Mouse (Mus musculus) CH12.LX (cell line): ENCODE measurements around the gene Serpine2. TPM values are rescaled to one million over a fixed set of nuclear protein-coding genes. Genes with fewer than 3 reads are reported as not detected.

ENCODE experiments used
- DNase-seq: peaks from one replicate; pipeline ENCODE4 v3.0.0-alpha.2; 2013; ENCODE audit errors: extremely low read depth
- H3K27ac ChIP-seq: 2 replicates; pipeline ENCODE4 v1.5.1; 2012; ENCODE audit warnings: low read depth, mild to moderate bottlenecking, control low read depth, moderate library complexity; ENCODE audit not compliant: insufficient read depth
- H3K27me3 ChIP-seq: replicated peaks from 2 replicates; pipeline ENCODE3; 2012; ENCODE audit warnings: inconsistent platforms
- H3K36me3 ChIP-seq, 2 experiments: replicated peaks in 1 of 2; 2 replicates each; pipeline versions ENCODE3 to v1.6.1; 2012; ENCODE audit warnings: inconsistent platforms in 1 of 2, low read length in 1 of 2, mild to moderate bottlenecking in 1 of 2, mixed read lengths in 1 of 2, moderate library complexity in 1 of 2; ENCODE audit not compliant: control insufficient read depth in 1 of 2, insufficient read depth in 1 of 2
- H3K4me1 ChIP-seq, 2 experiments: 2 replicates each; pipeline ENCODE4 v1.6.1; 2012; ENCODE audit warnings: inconsistent platforms in 1 of 2, moderate library complexity in 1 of 2; ENCODE audit not compliant: insufficient read depth in 2 of 2, control insufficient read depth in 1 of 2
- H3K4me2 ChIP-seq: 2 replicates; pipeline ENCODE4 v1.6.1; 2012; ENCODE audit warnings: low read depth, mild to moderate bottlenecking, control low read depth; ENCODE audit not compliant: poor library complexity, insufficient read depth, severe bottlenecking
- H3K4me3 ChIP-seq, 3 experiments: fragments of 150-350 bp in 1 of 3; sonication (generic) in 1 of 3; replicated peaks in 1 of 3; 2 replicates each; pipeline versions ENCODE3 to v1.5.1; 2011 to 2012; ENCODE audit warnings: low read depth in 2 of 3, low read length in 2 of 3, mild to moderate bottlenecking in 2 of 3, moderate library complexity in 2 of 3, control low read depth in 1 of 3, improper control_type of control experiment in 1 of 3, inconsistent platforms in 1 of 3, mixed read lengths in 1 of 3; ENCODE audit not compliant: poor library complexity in 1 of 3
- H3K79me2 ChIP-seq: replicated peaks from 2 replicates; pipeline ENCODE4 v1.6.1; 2012; ENCODE audit warnings: mild to moderate bottlenecking, moderate library complexity; ENCODE audit not compliant: control insufficient read depth, poor library complexity, insufficient read depth, severe bottlenecking; ENCODE audit errors: extremely low read depth
- H3K9ac ChIP-seq: 2 replicates; pipeline ENCODE4 v1.6.1; 2012; ENCODE audit warnings: low read depth, mild to moderate bottlenecking, control low read depth, moderate library complexity; ENCODE audit not compliant: insufficient read depth
- H3K9me3 ChIP-seq: replicated peaks from 2 replicates; pipeline ENCODE3; 2012; ENCODE audit warnings: low read length, inconsistent platforms, mixed read lengths
- BHLHE40 ChIP-seq: IDR thresholded peaks from 2 replicates; pipeline ENCODE4 v1.6.1; 2011; ENCODE audit warnings: mild to moderate bottlenecking, low read depth, low read length, improper control_type of control experiment
- CHD1 ChIP-seq: IDR thresholded peaks from 2 replicates; pipeline ENCODE4 v1.6.1; 2012; ENCODE audit warnings: low read depth, low read length, improper control_type of control experiment, inconsistent platforms
- CHD2 ChIP-seq: IDR thresholded peaks from 2 replicates; pipeline ENCODE4 v1.6.1; 2011; ENCODE audit warnings: low read length, improper control_type of control experiment
- CTCF ChIP-seq, 2 experiments: IDR thresholded peaks in 1 of 2; conservative IDR thresholded peaks in 1 of 2; 2 replicates each; pipeline ENCODE4 v1.5.1; 2011 to 2012; ENCODE audit warnings: low read depth in 2 of 2, low read length in 2 of 2, improper control_type of control experiment in 1 of 2, inconsistent platforms in 1 of 2, mild to moderate bottlenecking in 1 of 2, moderate library complexity in 1 of 2
- E2F4 ChIP-seq: IDR thresholded peaks from 2 replicates; pipeline ENCODE4 v1.6.1; 2011; ENCODE audit warnings: low read depth, low read length, improper control_type of control experiment; ENCODE audit not compliant: insufficient replicate concordance
- ELF1 ChIP-seq: IDR thresholded peaks from 2 replicates; pipeline ENCODE4 v1.6.1; 2014; ENCODE audit warnings: low read depth, mild to moderate bottlenecking, inconsistent platforms, low read length, improper control_type of control experiment
- EP300 ChIP-seq: IDR thresholded peaks from 2 replicates; pipeline ENCODE4 v1.6.1; 2011; ENCODE audit warnings: low read length, improper control_type of control experiment
- HCFC1 ChIP-seq: IDR thresholded peaks from 2 replicates; pipeline ENCODE4 v1.6.1; 2012; ENCODE audit warnings: low read depth, mild to moderate bottlenecking, inconsistent platforms, low read length, improper control_type of control experiment
- IRF4 ChIP-seq: IDR thresholded peaks from 2 replicates; pipeline ENCODE4 v1.6.1; 2014; ENCODE audit warnings: low read depth, mild to moderate bottlenecking, inconsistent platforms, low read length, improper control_type of control experiment
- JUN ChIP-seq: IDR thresholded peaks from 2 replicates; pipeline ENCODE4 v1.6.1; 2011; ENCODE audit warnings: low read depth, mild to moderate bottlenecking, low read length, improper control_type of control experiment, moderate library complexity; ENCODE audit not compliant: insufficient read depth
- JUND ChIP-seq: conservative IDR thresholded peaks from 2 replicates; pipeline ENCODE4 v1.6.1; 2011; ENCODE audit warnings: low read depth, low read length, improper control_type of control experiment
- KAT2A ChIP-seq: IDR thresholded peaks from 2 replicates; pipeline ENCODE4 v1.6.1; 2012; ENCODE audit warnings: low read length, improper control_type of control experiment, inconsistent platforms; ENCODE audit not compliant: insufficient replicate concordance
- MAFK ChIP-seq: IDR thresholded peaks from 2 replicates; pipeline ENCODE4 v1.6.1; 2011; ENCODE audit warnings: low read length, improper control_type of control experiment; ENCODE audit not compliant: insufficient replicate concordance
- MAX ChIP-seq: IDR thresholded peaks from 2 replicates; pipeline ENCODE4 v1.6.1; 2011; ENCODE audit warnings: low read length, improper control_type of control experiment
- MAZ ChIP-seq: IDR thresholded peaks from 2 replicates; pipeline ENCODE4 v1.6.1; 2012; ENCODE audit warnings: low read depth, mild to moderate bottlenecking, inconsistent platforms, low read length, improper control_type of control experiment, moderate library complexity
- MEF2A ChIP-seq: IDR thresholded peaks from 2 replicates; pipeline ENCODE4 v1.6.1; 2014; ENCODE audit warnings: low read depth, mild to moderate bottlenecking, inconsistent platforms, low read length, improper control_type of control experiment, borderline replicate concordance
- MXI1 ChIP-seq: IDR thresholded peaks from 2 replicates; pipeline ENCODE4 v1.6.1; 2011; ENCODE audit warnings: mild to moderate bottlenecking, low read depth, low read length, improper control_type of control experiment
- MYC ChIP-seq: IDR thresholded peaks from 2 replicates; pipeline ENCODE4 v1.6.1; 2011; ENCODE audit warnings: low read depth, mild to moderate bottlenecking, improper control_type of control experiment, low read length
- NRF1 ChIP-seq: IDR thresholded peaks from 2 replicates; pipeline ENCODE4 v1.6.1; 2014; ENCODE audit warnings: low read depth, mild to moderate bottlenecking, inconsistent platforms, low read length, improper control_type of control experiment, moderate library complexity
- POLR2AphosphoS2 ChIP-seq: IDR thresholded peaks from 2 replicates; pipeline ENCODE4 v1.6.1; 2011; ENCODE audit warnings: low read depth, low read length, improper control_type of control experiment
- RAD21 ChIP-seq: IDR thresholded peaks from 2 replicates; pipeline ENCODE4 v1.6.1; 2011; ENCODE audit warnings: low read depth, mild to moderate bottlenecking, low read length, improper control_type of control experiment, moderate library complexity
- SIN3A ChIP-seq: IDR thresholded peaks from 2 replicates; pipeline ENCODE4 v1.6.1; 2012; ENCODE audit warnings: low read length, improper control_type of control experiment, inconsistent platforms
- SMC3 ChIP-seq: IDR thresholded peaks from 2 replicates; pipeline ENCODE4 v1.6.1; 2011; ENCODE audit warnings: low read depth, low read length, improper control_type of control experiment
- UBTF ChIP-seq: IDR thresholded peaks from 2 replicates; pipeline ENCODE4 v1.6.1; 2012; ENCODE audit warnings: low read depth, mild to moderate bottlenecking, inconsistent platforms, low read length, improper control_type of control experiment, moderate library complexity
- USF1 ChIP-seq: IDR thresholded peaks from 2 replicates; pipeline ENCODE4 v1.6.1; 2014; ENCODE audit warnings: low read depth, mild to moderate bottlenecking, inconsistent platforms, low read length, improper control_type of control experiment
- ZKSCAN1 ChIP-seq: IDR thresholded peaks from 2 replicates; pipeline ENCODE4 v1.6.1; 2012; ENCODE audit warnings: low read depth, inconsistent platforms, low read length, improper control_type of control experiment, borderline replicate concordance
- dilution Hi-C: fragments of 300-500 bp; cut with MboI; formaldehyde crosslinking; loops from 2 replicates; pipeline ENCODE4 v1.14.3; 2020; ENCODE audit warnings: low sequenced_read_pairs; ENCODE audit not compliant: extremely low pct_unique_long_range_greater_than_20kb, extremely low pct_ligation_motif_present
- in situ Hi-C: fragments of 300-500 bp; cut with MboI; formaldehyde crosslinking; loops from 3 replicates; pipeline ENCODE4 v1.14.3; 2019; ENCODE audit warnings: low sequenced_read_pairs, low pct_ligation_motif_present, low pct_unique_long_range_greater_than_20kb, mixed read lengths
- polyA plus RNA-seq: library from polyadenylated mRNA; unstranded; fragments of >175 nt; gene quantifications from 2 replicates; pipeline ENCODE4 v1.2.1, GENCODE M21; 2012; ENCODE audit warnings: low read depth; ENCODE audit not compliant: insufficient read length
- total RNA-seq, 2 experiments: library from RNA; depleted of rRNA; stranded (reverse); fragments of 300-350 nt in 1 of 2; fragments of >200 nt in 1 of 2; gene quantifications; 2 replicates each; pipeline ENCODE4 v1.2.3; 2012 to 2014

Serpine2 gene
- total and polyA plus RNA-seq, 3 experiments = 14.8 to 17.3 (median 15.1) TPM

GRCm38 (mm10) chr1:79751186-79751585 is 109.8 kb downstream of the Serpine2 start:
- H3K4me2 ChIP-seq = no peak overlapping the region
- H3K4me1 ChIP-seq = peaks cover 11 to 50% of the 10 kb centered on the region in 2 experiments
- TF ChIP-seq JUND = no peak
- TF ChIP-seq MYC = no peak
- TF ChIP-seq E2F4 = no peak
- TF ChIP-seq USF1 = no peak
- TF ChIP-seq RAD21 = no peak
- no peak for TF ChIP-seq CHD1
- no peak for TF ChIP-seq ZKSCAN1
- TF ChIP-seq CTCF (conservative IDR thresholded peaks at IDR 0.05 in 1 of 2, IDR thresholded peaks at IDR 0.05 in 1 of 2; ENCODE audit: low read depth in 2 of 2, low read length in 2 of 2) = no peak
- TF ChIP-seq JUN = no peak
- no peak for TF ChIP-seq MEF2A
- TF ChIP-seq SMC3 = no peak
- TF ChIP-seq KAT2A = no peak
- TF ChIP-seq UBTF = no peak
- TF ChIP-seq POLR2AphosphoS2 = no peak
- TF ChIP-seq HCFC1 = no peak
- no peak for TF ChIP-seq MXI1
- no peak for TF ChIP-seq ELF1
- no peak for TF ChIP-seq CHD2
- TF ChIP-seq MAZ = no peak
- TF ChIP-seq MAFK = no peak
- no peak overlapping the region for H3K27ac ChIP-seq
- H3K36me3 ChIP-seq = peaks cover 9 to 82% of the 10 kb centered on the region in 2 experiments
- in situ Hi-C loops = loop anchor here (25.0 kb wide), 1 partner anchor 736 kb away; no protein-coding TSS in a partner anchor
- DNase-seq = no peak
- no peak overlapping the region for H3K9ac ChIP-seq
- no peaks in the 10 kb centered on the region for H3K27me3 ChIP-seq
- dilution Hi-C loops = no loop called here
- peaks cover 9% of the 10 kb centered on the region for H3K79me2 ChIP-seq
- H3K9me3 ChIP-seq = peaks cover 6% of the 10 kb centered on the region
- H3K4me3 ChIP-seq = no peak overlapping the region

- Histone ChIP-seq H3K79me2 (peaks cover 5% of the 10 kb centered on the region), H3K4me2 (no peak overlapping the region), H3K9me3 (peaks cover 4% of the 10 kb centered on the region), H3K4me3 (no peak overlapping the region), H3K9ac (no peak overlapping the region), H3K36me3 (peaks cover 4 to 71% of the 10 kb centered on the region in 2 experiments), H3K4me1 (peaks cover 2 to 16% of the 10 kb centered on the region in 2 experiments; a peak in 2 of 4 replicates), H3K27me3 (no peaks in the 10 kb centered on the region), H3K27ac (no peak overlapping the region)
- in situ Hi-C loops (no loop called here), dilution Hi-C loops (no loop called here)
- no peak for DNase-seq
- no peak for TF ChIP-seq IRF4
- no peak for TF ChIP-seq MAX
- no peak for TF ChIP-seq MAFK
- no peak for TF ChIP-seq NRF1
- no peak for TF ChIP-seq SIN3A
- TF ChIP-seq BHLHE40 = no peak
- TF ChIP-seq SMC3 = no peak
- no peak for TF ChIP-seq JUN
- no peak for TF ChIP-seq CHD2
- no peak for TF ChIP-seq ZKSCAN1
- TF ChIP-seq EP300 = no peak
Observed at GRCm38 (mm10) chr1:79746056-79746455, 114.9 kb downstream of the Serpine2 start.
